In the genomic region with DNA sequence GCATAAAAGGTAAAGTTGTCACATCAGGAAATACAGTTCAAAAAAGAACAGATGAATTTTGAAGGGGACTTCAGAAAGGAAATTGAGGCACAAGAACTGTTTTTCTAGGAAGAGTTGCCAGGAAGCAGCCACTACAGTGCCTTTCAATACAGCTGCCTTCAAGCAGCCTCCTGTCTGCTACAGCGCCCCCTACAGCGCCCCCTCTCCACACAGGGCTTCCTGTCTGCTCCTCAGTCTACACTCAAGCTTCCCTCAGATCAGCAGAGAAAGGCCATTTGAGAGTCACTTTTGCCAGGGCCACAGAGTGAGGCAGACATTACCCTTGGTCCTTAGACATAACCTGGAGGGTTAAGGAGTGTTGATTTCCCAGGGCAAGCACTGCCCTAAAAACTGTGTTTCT, we compare ENCODE assay signal across 9 mouse cellular contexts. TPM values are rescaled to one million over a fixed set of nuclear protein-coding genes. Genes with fewer than 3 reads are reported as not detected.
DNase-seq lines count a peak whose midpoint lies in the region; ATAC-seq and TF ChIP-seq lines count a peak whose summit lies in the region.
"Had no signal": no experiment of that assay in that cellular context is flagged by ENCODE, and none has a peak within 500 bp of the region (broad histone marks: within the 10 kb centered on the region; RNA-seq: fewer than 3 reads in every experiment).

No protein-coding gene starts in this region.

- DNase-seq in forebrain, embryonic 11.5 days (ENCODE audit: low spot score), result peak; percentile 55
- DNase-seq in A20 (ENCODE audit: low read depth, low spot score), result peak; percentile 46
- DNase-seq in frontal cortex, postnatal 14 days (ENCODE audit: low spot score in 2 of 2), result no peak
- DNase-seq in left cerebral cortex, adult 11 months (ENCODE audit: low spot score), result no peak
- no peak for DNase-seq in cerebellum, adult 8-10 months

- H3K4me2 ChIP-seq in forebrain, embryonic 11.5 days (ENCODE audit: low read depth, low read length, severe bottlenecking), result no peak overlapping the region
- no peak overlapping the region for H3K4me2 ChIP-seq in forebrain, embryonic 15.5 days (replicated peaks)
- H3K4me2 ChIP-seq: heart, embryonic 15.5 days had no signal

- H3K27me3 ChIP-seq in forebrain, embryonic 11.5 days (ENCODE audit: control insufficient read depth, insufficient read depth, low read length), result no peaks in the 10 kb centered on the region
- no peaks in the 10 kb centered on the region for H3K27me3 ChIP-seq in forebrain, embryonic 15.5 days
- no peaks in the 10 kb centered on the region for H3K27me3 ChIP-seq in megakaryocyte, embryonic 14.5 days (replicated peaks)
- H3K27me3 ChIP-seq: heart, embryonic 15.5 days had no signal

- H3K9ac ChIP-seq in forebrain, embryonic 11.5 days (ENCODE audit: low read length), result no peak overlapping the region
- H3K9ac ChIP-seq in forebrain, embryonic 15.5 days (replicated peaks), result no peak overlapping the region
- H3K9ac ChIP-seq: heart, embryonic 15.5 days had no signal

- no peak for ATAC-seq in forebrain, embryonic 11.5 days (replicated peaks; ENCODE audit: low FRiP score)
- ATAC-seq in forebrain, embryonic 15.5 days (replicated peaks), result no peak

- no peak overlapping the region for H3K4me3 ChIP-seq in forebrain, embryonic 11.5 days (ENCODE audit: low read depth, low read length)
- H3K4me3 ChIP-seq in forebrain, embryonic 15.5 days, result no peak overlapping the region
- no peak overlapping the region for H3K4me3 ChIP-seq in bone marrow macrophage, adult 2 months (ENCODE audit: insufficient read depth, low read length)
- peak overlapping the region; percentile 15 for H3K4me3 ChIP-seq in megakaryocyte, embryonic 14.5 days (replicated peaks)
- H3K4me3 ChIP-seq: heart, embryonic 15.5 days had no signal

- no peak overlapping the region for H3K27ac ChIP-seq in forebrain, embryonic 11.5 days (ENCODE audit: low read depth, low read length)
- H3K27ac ChIP-seq in forebrain, embryonic 15.5 days (replicated peaks), result no peak overlapping the region
- H3K27ac ChIP-seq in bone marrow macrophage, adult 2 months (ENCODE audit: insufficient read depth, low read depth, low read length), result peak overlapping the region; percentile 92
- H3K27ac ChIP-seq: heart, embryonic 15.5 days had no signal

- H3K4me1 ChIP-seq in forebrain, embryonic 11.5 days (replicated peaks; ENCODE audit: control insufficient read depth, insufficient read depth, low read length), result no peaks in the 10 kb centered on the region
- H3K4me1 ChIP-seq in forebrain, embryonic 15.5 days, result no peaks in the 10 kb centered on the region
- H3K4me1 ChIP-seq in bone marrow macrophage, adult 2 months (ENCODE audit: control insufficient read depth, insufficient read depth, low read length), result peaks cover 40% of the 10 kb centered on the region
- H3K4me1 ChIP-seq in megakaryocyte, embryonic 14.5 days, result peaks cover 80% of the 10 kb centered on the region
- H3K4me1 ChIP-seq: heart, embryonic 15.5 days had no signal

- 26% methylated on average over 2 of the region's 2 CpGs for WGBS in forebrain, embryonic 11.5 days
- WGBS in forebrain, embryonic 15.5 days, result 24% methylated on average over 2 of the region's 2 CpGs

- H3K36me3 ChIP-seq in forebrain, embryonic 11.5 days (ENCODE audit: control insufficient read depth, insufficient read depth, low read length), result no peaks in the 10 kb centered on the region
- H3K36me3 ChIP-seq in forebrain, embryonic 15.5 days, result no peaks in the 10 kb centered on the region
- no peaks in the 10 kb centered on the region for H3K36me3 ChIP-seq in megakaryocyte, embryonic 14.5 days (replicated peaks; ENCODE audit: low read length)
- H3K36me3 ChIP-seq: heart, embryonic 15.5 days had no signal

- TF ChIP-seq CTCF in bone marrow macrophage, adult 2 months (IDR thresholded peaks at IDR 0.05; ENCODE audit: low read depth, low read length), result peak; percentile 61

- no peaks in the 10 kb centered on the region for H3K9me3 ChIP-seq in forebrain, embryonic 11.5 days (ENCODE audit: control insufficient read depth, low read length)
- H3K9me3 ChIP-seq in forebrain, embryonic 15.5 days, result no peaks in the 10 kb centered on the region
- no peaks in the 10 kb centered on the region for H3K9me3 ChIP-seq in megakaryocyte, embryonic 14.5 days
- H3K9me3 ChIP-seq: heart, embryonic 15.5 days had no signal

- TF ChIP-seq POLR2A in bone marrow macrophage, adult 2 months (IDR thresholded peaks at IDR 0.05; ENCODE audit: borderline replicate concordance, low read depth, low read length), result no peak

RNA-seq across cellular contexts. Expression of gene Trdmt1, which starts 6.7 kb away (rescaled TPM):
- 9.4 and 9.5 TPM in 2 replicates for polyA plus RNA-seq in forebrain, embryonic 11.5 days (2014; fragmentation: Nextera tagmentation; extraction: Ambion mirVana)
- 7.5 and 8.7 TPM in 2 replicates for polyA plus RNA-seq in forebrain, embryonic 15.5 days (2015; fragmentation: Nextera tagmentation; extraction: Ambion mirVana)
- polyA plus RNA-seq in bone marrow macrophage, adult 2 months (2012; ENCODE audit: insufficient read depth, insufficient read length, missing spikeins), result 3.9 and 6.9 TPM in 2 replicates
- polyA plus RNA-seq in megakaryocyte, embryonic 14.5 days (2012; ENCODE audit: insufficient read depth, low replicate concordance), result 0.82 TPM in 1 of 2 replicates, not detected in the other

RNA-seq across cellular contexts. Expression of gene Vim, which starts 36.0 kb away (rescaled TPM):
- 1,259 and 1,264 TPM in 2 replicates for polyA plus RNA-seq in forebrain, embryonic 11.5 days (2014; fragmentation: Nextera tagmentation; extraction: Ambion mirVana)
- polyA plus RNA-seq in forebrain, embryonic 15.5 days (2015; fragmentation: Nextera tagmentation; extraction: Ambion mirVana), result 554 and 555 TPM in 2 replicates
- 1,643 and 1,732 TPM in 2 replicates for polyA plus RNA-seq in bone marrow macrophage, adult 2 months (2012; ENCODE audit: insufficient read depth, insufficient read length, missing spikeins)
- polyA plus RNA-seq in megakaryocyte, embryonic 14.5 days (2012; ENCODE audit: insufficient read depth, low replicate concordance), result 168 and 727 TPM in 2 replicates

RNA-seq across cellular contexts. Expression of gene Cubn, which starts 46.1 kb away (rescaled TPM):
- 0.32 and 0.49 TPM in 2 replicates for polyA plus RNA-seq in forebrain, embryonic 11.5 days (2014; fragmentation: Nextera tagmentation; extraction: Ambion mirVana)
- 0.09 and 0.19 TPM in 2 replicates for polyA plus RNA-seq in forebrain, embryonic 15.5 days (2015; fragmentation: Nextera tagmentation; extraction: Ambion mirVana)
- 0.08 TPM in 1 of 2 replicates, not detected in the other for polyA plus RNA-seq in bone marrow macrophage, adult 2 months (2012; ENCODE audit: insufficient read depth, insufficient read length, missing spikeins)
- polyA plus RNA-seq in megakaryocyte, embryonic 14.5 days (2012; ENCODE audit: insufficient read depth, low replicate concordance), result not detected in 2 replicates

Comparison
In these comparisons a context has a peak if more than half of its experiments do, and no peak if none do; other contexts are left out.
1. DNase-seq: peak in forebrain, embryonic 11.5 days (single experiment) and A20 (single experiment); none in frontal cortex, postnatal 14 days (0 of 2), left cerebral cortex, adult 11 months (single experiment) and cerebellum, adult 8-10 months (single experiment).